Mouse (Mus musculus) spleen, adult 2 months (tissue): ENCODE data around the gene Otud7b.

Experiments used
- CTCF ChIP-seq: fragments of 200-500 bp; IDR thresholded peaks from 2 replicates; pipeline ENCODE4 v1.5.1; 2011; ENCODE audit warnings: mild to moderate bottlenecking, inconsistent platforms; ENCODE audit not compliant: insufficient read depth, insufficient read length, insufficient replicate concordance; ENCODE audit errors: extremely low read depth
- POLR2A ChIP-seq: fragments of 200-500 bp; IDR thresholded peaks from 2 replicates; pipeline ENCODE4 v1.6.1; 2011; ENCODE audit warnings: low read depth, low read length, inconsistent platforms

GRCm38 (mm10) chr3:96175251-96175650, 70.9 kb downstream of the Otud7b start:
- TF ChIP-seq CTCF: no peak
- no peak for TF ChIP-seq POLR2A
